Mouse (Mus musculus) kidney, adult 2 months (tissue): ENCODE results near the gene Fibin.

Experiments used
- CTCF ChIP-seq: fragments of 200-500 bp; conservative IDR thresholded peaks from 2 replicates; pipeline ENCODE4 v1.5.1; 2011; ENCODE audit warnings: low read depth, mild to moderate bottlenecking, control low read depth, low read length, moderate library complexity, mixed read lengths; ENCODE audit not compliant: insufficient read depth, insufficient read length
- POLR2A ChIP-seq: fragments of 200-500 bp; IDR thresholded peaks from one replicate; pipeline ENCODE4 v1.6.1; 2011; ENCODE audit warnings: low read depth, low read length, control low read depth

DNA sequence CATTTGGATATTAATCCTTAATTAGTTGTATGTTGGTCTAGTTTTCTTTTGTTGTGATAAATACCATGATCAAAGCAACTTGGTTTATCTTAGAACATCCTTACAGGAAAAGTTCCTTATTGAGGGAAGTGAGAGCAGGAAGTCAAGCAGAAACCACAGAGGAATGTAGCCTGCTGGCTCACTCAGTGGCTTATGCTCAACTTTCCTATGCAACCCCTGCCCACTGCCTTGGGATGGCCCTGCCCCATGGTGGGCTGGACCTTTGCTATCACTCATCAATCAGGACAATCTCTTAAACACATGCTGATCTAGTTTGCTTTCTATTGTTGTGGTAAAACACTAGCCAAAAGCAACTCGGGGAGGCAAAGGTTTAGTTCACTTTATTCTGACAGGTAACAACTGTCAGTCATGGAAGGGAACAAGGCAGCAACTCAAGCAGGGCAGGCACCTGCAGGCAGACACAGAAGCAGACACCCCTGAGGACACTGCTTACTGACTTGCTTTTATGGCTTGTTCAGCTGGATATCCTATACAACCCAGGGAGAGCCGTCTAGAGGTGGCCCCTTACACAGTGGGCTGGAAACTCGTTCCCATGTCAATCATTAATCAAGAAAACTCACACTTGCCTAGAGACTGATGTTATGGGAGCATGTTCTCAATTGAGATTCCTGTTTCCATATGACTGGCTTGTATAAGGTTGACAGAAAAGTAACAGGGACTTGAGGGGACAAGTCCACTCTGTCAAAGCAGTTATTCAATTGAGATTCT is 46.7 kb downstream of the Fibin start:
- TF ChIP-seq CTCF (no peak), POLR2A (no peak)
